Mouse (Mus musculus) hindbrain, embryonic 16.5 days (tissue): ENCODE measurements at regions not wholly inside any gene's neighbourhood (a gene's known extent, or its start where the extent isn't known, plus 50 kb on each side); places are given as distances from the start of the nearest gene placed in this dataset.

Source experiments
- ATAC-seq: fragments of 200-750 bp; cut with Nextera tagmentation; 2 replicates; pipeline ENCODE4 v1.8.0; 2017; ENCODE audit warnings: moderate TSS enrichment, moderate library complexity
- H3K27ac ChIP-seq: fragments of 300-500 bp; sonication (generic); 2 replicates; pipeline ENCODE4 v1.5.1; 2014; ENCODE audit warnings: low read depth, mild to moderate bottlenecking, control low read depth, low read length, moderate library complexity
- H3K27me3 ChIP-seq: fragments of 300-500 bp; sonication (generic); replicated peaks from 2 replicates; pipeline ENCODE4 v1.6.1; 2014; ENCODE audit warnings: low read length; ENCODE audit not compliant: control insufficient read depth, insufficient read depth
- H3K36me3 ChIP-seq: fragments of 300-500 bp; sonication (generic); 2 replicates; pipeline ENCODE4 v1.6.1; 2014; ENCODE audit warnings: mild to moderate bottlenecking, low read length, moderate library complexity, mixed read lengths; ENCODE audit not compliant: control insufficient read depth, insufficient read depth
- H3K4me1 ChIP-seq: fragments of 300-500 bp; sonication (generic); 2 replicates; pipeline ENCODE4 v1.6.1; 2014; ENCODE audit warnings: low read depth, low read length; ENCODE audit not compliant: control insufficient read depth, insufficient read depth
- H3K4me2 ChIP-seq: fragments of 300-500 bp; sonication (generic); 2 replicates; pipeline ENCODE4 v1.6.1; 2014; ENCODE audit warnings: mild to moderate bottlenecking, low read length, control low read depth, moderate library complexity
- H3K4me3 ChIP-seq: fragments of 300-500 bp; sonication (generic); 2 replicates; pipeline ENCODE4 v1.5.1; 2014; ENCODE audit warnings: mild to moderate bottlenecking, low read length, control low read depth, moderate library complexity
- H3K9ac ChIP-seq: fragments of 300-500 bp; sonication (generic); 2 replicates; pipeline ENCODE4 v1.6.1; 2014; ENCODE audit warnings: low read depth, mild to moderate bottlenecking, control low read depth, low read length, moderate library complexity
- H3K9me3 ChIP-seq: fragments of 300-500 bp; sonication (generic); 2 replicates; pipeline ENCODE4 v1.6.1; 2014; ENCODE audit warnings: mild to moderate bottlenecking, low read length, moderate library complexity; ENCODE audit not compliant: control insufficient read depth
- WGBS: fragments of 180-500 bp; shearing (Covaris S2); extraction: QIAGEN DNeasy Blood & Tissue Kit; methylation state at CpG from one replicate; pipeline ENCODE4 v1.1.7; 2014; 5-methylcytosine and 5-hydroxymethylcytosine counted together

DNA sequence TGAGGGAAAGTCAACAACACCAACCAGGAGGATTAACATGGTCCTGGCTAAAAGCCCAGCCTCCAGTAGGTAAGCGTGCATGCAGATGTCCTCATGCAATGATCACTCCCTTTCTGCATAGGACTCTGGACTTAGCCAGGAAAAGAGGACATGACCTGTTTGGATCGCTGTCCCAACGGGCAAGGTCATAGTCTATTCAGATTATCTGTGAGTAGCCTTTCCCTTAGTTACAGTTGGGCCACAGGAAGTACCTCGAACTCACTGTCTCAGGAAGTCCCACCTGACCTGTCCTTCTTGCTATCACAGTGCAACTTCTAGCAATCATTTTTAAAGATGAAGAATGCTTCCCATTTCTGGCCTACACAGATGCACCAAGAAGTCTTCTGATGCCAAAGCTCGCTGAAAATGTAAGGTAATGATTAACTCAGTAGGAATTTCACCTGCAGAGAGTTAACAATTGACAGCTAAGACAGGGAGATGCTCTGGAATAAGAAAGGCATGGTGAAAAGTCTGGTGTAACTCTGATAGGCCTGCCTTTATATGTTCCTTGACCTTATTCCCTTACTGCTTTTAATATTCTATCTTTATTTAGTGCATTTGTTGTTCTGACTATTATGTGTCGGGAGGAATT, 280.1 kb downstream of the Inhba start:
- H3K27ac ChIP-seq: no peak overlapping the region
- H3K9ac ChIP-seq: no peak overlapping the region
- H3K27me3 ChIP-seq: no peaks in the 10 kb centered on the region
- no peak overlapping the region for H3K4me3 ChIP-seq
- WGBS: 82% methylated on average over 6 of the region's 6 CpGs
- no peaks in the 10 kb centered on the region for H3K36me3 ChIP-seq
- ATAC-seq: no peak
- no peaks in the 10 kb centered on the region for H3K9me3 ChIP-seq
- H3K4me1 ChIP-seq: no peaks in the 10 kb centered on the region
- no peak overlapping the region for H3K4me2 ChIP-seq

DNA sequence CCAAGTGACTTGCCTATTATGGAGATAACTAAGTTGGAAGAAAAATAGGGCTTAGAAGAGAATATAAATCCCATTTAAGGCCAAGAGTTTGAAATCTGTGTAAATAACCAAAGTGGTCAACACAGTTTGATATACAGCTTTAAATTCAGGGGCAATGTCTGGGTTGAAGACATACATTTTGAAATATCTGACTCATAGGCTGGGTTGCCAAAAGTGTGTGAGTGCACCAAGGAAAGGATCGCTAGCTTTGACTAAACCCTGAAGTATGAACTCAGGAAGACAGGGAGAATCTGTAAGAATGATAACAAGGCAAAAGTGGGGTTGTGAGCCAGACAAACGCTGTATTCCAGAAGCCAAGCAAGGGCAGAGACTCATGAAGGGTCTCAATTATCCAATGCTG, 288.1 kb downstream of the Inhba start:
- no peaks in the 10 kb centered on the region for H3K4me1 ChIP-seq
- no peak overlapping the region for H3K9ac ChIP-seq
- no peaks in the 10 kb centered on the region for H3K36me3 ChIP-seq
- no peaks in the 10 kb centered on the region for H3K27me3 ChIP-seq
- H3K27ac ChIP-seq: no peak overlapping the region
- H3K9me3 ChIP-seq: no peaks in the 10 kb centered on the region
- no peak overlapping the region for H3K4me2 ChIP-seq
- no peak overlapping the region for H3K4me3 ChIP-seq
- WGBS: 84% methylated on average over 2 of the region's 2 CpGs
- no peak for ATAC-seq

DNA sequence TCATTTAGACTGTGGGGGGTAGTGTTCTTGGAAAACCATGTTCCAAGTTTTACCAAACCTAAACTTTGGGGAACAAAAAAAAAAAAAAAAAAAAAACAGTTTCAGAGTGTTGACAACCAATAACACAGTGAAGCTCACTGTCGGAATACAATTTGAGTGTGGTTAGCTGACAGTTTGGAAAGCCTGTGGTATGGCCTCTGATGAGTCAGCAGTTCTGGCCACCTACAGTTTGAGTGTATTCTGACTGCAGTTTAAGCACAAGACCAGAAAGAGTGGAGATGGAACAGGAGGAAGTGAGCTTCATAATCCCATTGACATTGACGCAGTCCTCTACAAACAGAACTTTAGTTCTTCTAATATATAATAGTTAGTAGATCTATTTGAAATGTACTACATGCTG, 303.0 kb downstream of the Inhba start:
- no peak overlapping the region for H3K9ac ChIP-seq
- H3K27ac ChIP-seq: no peak overlapping the region
- WGBS: 91% methylated on average over 2 of the region's 2 CpGs
- H3K27me3 ChIP-seq: no peaks in the 10 kb centered on the region
- H3K36me3 ChIP-seq: no peaks in the 10 kb centered on the region
- H3K4me3 ChIP-seq: no peak overlapping the region
- H3K4me2 ChIP-seq: no peak overlapping the region
- no peak for ATAC-seq
- no peaks in the 10 kb centered on the region for H3K9me3 ChIP-seq
- no peaks in the 10 kb centered on the region for H3K4me1 ChIP-seq

DNA sequence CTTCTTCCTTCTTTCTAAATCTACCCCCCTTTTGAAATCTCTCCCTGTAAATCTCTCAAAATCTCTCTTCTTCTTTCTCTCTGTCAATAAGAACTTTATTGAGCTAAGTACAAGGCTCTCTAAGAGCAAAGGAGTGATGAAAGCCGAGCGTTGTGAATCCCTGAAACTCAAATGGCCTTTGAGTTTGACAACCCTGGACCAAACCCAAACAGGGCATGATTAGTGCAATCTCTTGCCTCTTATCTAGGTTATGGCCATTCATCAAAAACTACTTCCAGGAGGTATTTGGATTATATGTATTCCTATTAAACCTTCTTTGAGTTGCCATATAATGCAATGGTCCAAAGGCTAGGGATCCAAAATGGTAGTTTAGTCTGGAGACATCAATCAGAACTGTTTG, 304.0 kb downstream of the Inhba start:
- Histone ChIP-seq H3K36me3 (no peaks in the 10 kb centered on the region), H3K4me1 (no peaks in the 10 kb centered on the region), H3K9ac (no peak overlapping the region), H3K27me3 (no peaks in the 10 kb centered on the region), H3K4me3 (no peak overlapping the region), H3K4me2 (no peak overlapping the region), H3K27ac (no peak overlapping the region), H3K9me3 (no peaks in the 10 kb centered on the region)
- WGBS: 96% methylated on average over 2 of the region's 2 CpGs
- ATAC-seq: no peak

DNA sequence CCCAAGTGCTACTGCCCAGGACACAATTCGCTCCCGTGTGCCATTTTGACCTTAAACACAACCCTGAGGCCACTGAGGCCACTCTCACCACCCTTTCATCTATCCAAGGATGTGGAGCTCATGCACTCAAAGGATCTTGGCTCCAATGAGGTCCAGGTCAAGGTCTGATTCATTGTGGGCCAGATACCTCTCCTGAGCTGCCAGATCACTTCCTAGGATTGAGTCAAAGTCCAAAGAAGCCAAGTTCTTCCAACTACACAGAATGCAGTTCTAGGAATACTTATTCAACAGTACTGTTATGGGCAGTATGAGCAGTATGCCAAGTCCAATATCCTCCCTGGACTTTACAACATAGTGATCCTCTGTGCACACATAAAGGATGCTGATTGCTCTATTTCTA, 304.9 kb downstream of the Inhba start:
- 90% methylated on average over 2 of the region's 2 CpGs for WGBS
- no peak overlapping the region for H3K4me3 ChIP-seq
- H3K27ac ChIP-seq: no peak overlapping the region
- no peak overlapping the region for H3K4me2 ChIP-seq
- no peaks in the 10 kb centered on the region for H3K4me1 ChIP-seq
- H3K36me3 ChIP-seq: no peaks in the 10 kb centered on the region
- no peak overlapping the region for H3K9ac ChIP-seq
- no peak for ATAC-seq
- no peaks in the 10 kb centered on the region for H3K27me3 ChIP-seq
- H3K9me3 ChIP-seq: no peaks in the 10 kb centered on the region

DNA sequence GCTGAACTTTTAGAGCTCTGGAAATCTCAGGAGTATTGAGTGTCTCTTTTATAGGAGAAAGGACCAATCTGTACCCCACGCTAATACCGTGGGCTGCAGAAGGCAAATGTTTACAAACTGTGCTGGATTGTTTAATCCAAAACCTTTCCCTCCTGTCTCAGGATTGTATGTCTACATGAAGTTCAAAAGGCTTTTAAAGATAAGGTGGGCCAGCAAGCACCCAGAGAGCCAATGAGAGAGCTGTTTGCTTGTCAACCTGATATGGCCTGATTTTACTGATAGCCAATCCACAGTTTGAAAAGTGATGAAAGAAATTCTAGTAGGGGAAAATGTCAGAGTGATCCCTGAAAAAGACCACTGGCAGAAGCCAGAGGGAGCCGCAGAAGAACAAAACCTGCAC, 305.8 kb downstream of the Inhba start:
- Histone ChIP-seq H3K36me3 (no peaks in the 10 kb centered on the region), H3K4me1 (no peaks in the 10 kb centered on the region), H3K9me3 (no peaks in the 10 kb centered on the region), H3K4me3 (no peak overlapping the region), H3K4me2 (no peak overlapping the region), H3K27me3 (no peaks in the 10 kb centered on the region), H3K9ac (no peak overlapping the region), H3K27ac (no peak overlapping the region)
- WGBS: 72% methylated on average over 3 of the region's 3 CpGs
- no peak for ATAC-seq

DNA sequence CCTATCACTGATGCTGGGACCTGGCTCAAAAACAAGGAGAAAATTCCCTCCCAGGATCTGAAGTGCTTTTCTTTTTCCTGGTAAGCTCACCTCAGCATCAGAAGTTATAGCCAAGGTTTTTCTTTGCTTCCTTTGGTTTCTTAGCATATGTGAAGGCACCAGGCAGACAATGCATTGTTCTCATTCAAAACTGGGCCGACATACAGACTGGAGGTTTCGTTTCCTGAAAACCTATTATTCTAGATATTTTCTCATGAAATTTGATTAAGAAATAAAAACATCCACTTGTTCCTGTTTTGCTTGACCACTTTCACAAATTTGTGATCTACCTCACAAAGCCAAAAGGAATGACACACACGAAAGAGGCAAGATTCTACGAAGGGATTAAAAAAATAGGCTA, 308.7 kb downstream of the Inhba start:
- ATAC-seq: no peak
- Histone ChIP-seq H3K27ac (no peak overlapping the region), H3K9ac (no peak overlapping the region), H3K4me1 (no peaks in the 10 kb centered on the region), H3K4me2 (no peak overlapping the region), H3K36me3 (no peaks in the 10 kb centered on the region), H3K4me3 (no peak overlapping the region), H3K27me3 (no peaks in the 10 kb centered on the region), H3K9me3 (no peaks in the 10 kb centered on the region)
- 80% methylated on average over 4 of the region's 4 CpGs for WGBS

DNA sequence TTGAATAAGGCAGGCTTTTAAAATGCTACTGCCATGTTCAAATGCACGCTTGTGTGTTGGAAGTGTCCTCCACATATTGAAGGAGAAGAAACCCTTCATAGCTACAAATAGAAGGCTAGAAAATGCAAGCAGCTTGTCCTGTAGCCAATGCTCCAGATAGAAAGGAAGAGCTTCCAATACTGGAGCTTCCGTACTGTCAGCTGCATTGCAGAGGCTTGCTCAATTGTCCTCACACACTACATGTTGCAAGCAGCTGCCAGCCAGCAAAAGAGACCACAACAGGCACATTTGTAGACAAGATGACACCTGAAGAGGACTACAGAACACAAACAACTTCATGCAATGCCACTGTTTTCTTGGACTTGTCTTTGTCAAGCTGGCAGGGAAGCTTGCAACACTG, 314.0 kb downstream of the Inhba start:
- H3K9ac ChIP-seq: no peak overlapping the region
- no peak overlapping the region for H3K4me3 ChIP-seq
- H3K4me2 ChIP-seq: no peak overlapping the region
- no peak for ATAC-seq
- H3K4me1 ChIP-seq: no peaks in the 10 kb centered on the region
- H3K9me3 ChIP-seq: no peaks in the 10 kb centered on the region
- H3K27me3 ChIP-seq: no peaks in the 10 kb centered on the region
- 88% methylated on average over 2 of the region's 2 CpGs for WGBS
- no peak overlapping the region for H3K27ac ChIP-seq
- H3K36me3 ChIP-seq: no peaks in the 10 kb centered on the region

DNA sequence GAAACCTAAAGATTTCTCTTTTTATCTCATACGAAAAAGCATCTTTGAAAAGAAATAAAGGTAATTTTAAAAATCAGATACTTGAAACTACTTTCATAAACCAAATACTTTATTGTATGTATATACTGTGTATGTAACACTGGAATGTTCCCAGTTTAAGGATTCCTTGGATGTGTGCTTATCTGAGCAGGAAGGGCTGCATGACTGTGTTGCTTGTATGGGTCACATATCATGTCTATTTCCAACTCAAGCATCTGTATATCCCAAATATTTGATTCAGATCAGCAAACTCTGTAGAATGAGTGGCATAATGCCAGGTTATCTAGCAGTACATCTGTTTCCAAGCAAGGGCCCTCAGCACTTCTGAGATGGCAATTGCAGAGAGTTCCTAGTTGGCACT, 330.1 kb downstream of the Inhba start:
- Histone ChIP-seq H3K9ac (no peak overlapping the region), H3K4me3 (no peak overlapping the region), H3K4me1 (no peaks in the 10 kb centered on the region), H3K27ac (no peak overlapping the region), H3K27me3 (no peaks in the 10 kb centered on the region), H3K9me3 (no peaks in the 10 kb centered on the region), H3K4me2 (no peak overlapping the region), H3K36me3 (no peaks in the 10 kb centered on the region)
- WGBS: 87% methylated on average over 1 of the region's 1 CpGs
- ATAC-seq: no peak

DNA sequence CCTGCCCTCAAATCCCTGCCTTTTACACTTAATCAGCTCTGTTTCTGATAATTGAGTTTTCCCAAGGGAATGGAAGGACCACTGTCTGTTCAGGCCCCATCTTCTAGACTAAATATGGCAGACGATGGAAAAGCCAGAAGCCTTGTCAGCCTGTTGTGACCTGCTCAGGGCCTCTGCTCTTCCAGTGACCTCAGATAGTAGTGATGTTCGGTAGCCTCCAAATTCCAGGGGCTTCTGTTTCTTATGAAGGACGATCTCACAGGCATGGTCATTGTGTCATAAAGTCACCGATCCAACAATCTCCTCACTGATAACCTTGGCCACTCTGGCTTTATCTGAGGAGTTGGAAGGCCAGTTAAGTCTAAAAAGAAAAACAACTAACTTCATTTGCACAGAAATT, 330.5 kb downstream of the Inhba start:
- 87% methylated on average over 4 of the region's 4 CpGs for WGBS
- H3K9me3 ChIP-seq: no peaks in the 10 kb centered on the region

More for the DNA sequence above, 330.5 kb downstream of the Inhba start:
- no peaks in the 10 kb centered on the region for H3K4me1 ChIP-seq
- no peak for ATAC-seq
- H3K4me3 ChIP-seq: no peak overlapping the region
- no peaks in the 10 kb centered on the region for H3K27me3 ChIP-seq
- H3K9ac ChIP-seq: no peak overlapping the region
- no peak overlapping the region for H3K4me2 ChIP-seq
- no peaks in the 10 kb centered on the region for H3K36me3 ChIP-seq
- no peak overlapping the region for H3K27ac ChIP-seq
